Mouse (Mus musculus) E14TG2a.4 (cell line): Measurements from ENCODE around the gene Dhfr.
A peak's percentile ranks its signal among the peaks of the same experiment; 100 is the strongest.

ENCODE experiments used
- H3K27me3 ChIP-seq: 2 replicates; pipeline ENCODE4 v1.6.1; 2014; ENCODE audit warnings: low read length, control low read depth; ENCODE audit not compliant: insufficient read depth
- H3K36me3 ChIP-seq: 2 replicates; pipeline ENCODE4 v1.6.1; 2014; ENCODE audit warnings: low read length, control low read depth; ENCODE audit not compliant: insufficient read depth
- H3K4me1 ChIP-seq: replicated peaks from 2 replicates; pipeline ENCODE4 v1.6.1; 2014; ENCODE audit warnings: low read depth, low read length, control low read depth
- H3K4me3 ChIP-seq: replicated peaks from 2 replicates; pipeline ENCODE4 v1.5.1; 2014; ENCODE audit warnings: mild to moderate bottlenecking, low read length
- H3K9me3 ChIP-seq: 2 replicates; pipeline ENCODE4 v1.6.1; 2014; ENCODE audit warnings: low read length, control low read depth
- CTCF ChIP-seq: conservative IDR thresholded peaks from 2 replicates; pipeline ENCODE4 v1.5.1; 2014; ENCODE audit warnings: low read length
- NANOG ChIP-seq: IDR thresholded peaks from 2 replicates; pipeline ENCODE4 v1.6.1; 2014; ENCODE audit warnings: borderline replicate concordance, low read length, mixed read lengths
- POU5F1 ChIP-seq: IDR thresholded peaks from 2 replicates; pipeline ENCODE4 v1.6.1; 2014; ENCODE audit warnings: low read length, borderline replicate concordance

Gene Dhfr

DNA sequence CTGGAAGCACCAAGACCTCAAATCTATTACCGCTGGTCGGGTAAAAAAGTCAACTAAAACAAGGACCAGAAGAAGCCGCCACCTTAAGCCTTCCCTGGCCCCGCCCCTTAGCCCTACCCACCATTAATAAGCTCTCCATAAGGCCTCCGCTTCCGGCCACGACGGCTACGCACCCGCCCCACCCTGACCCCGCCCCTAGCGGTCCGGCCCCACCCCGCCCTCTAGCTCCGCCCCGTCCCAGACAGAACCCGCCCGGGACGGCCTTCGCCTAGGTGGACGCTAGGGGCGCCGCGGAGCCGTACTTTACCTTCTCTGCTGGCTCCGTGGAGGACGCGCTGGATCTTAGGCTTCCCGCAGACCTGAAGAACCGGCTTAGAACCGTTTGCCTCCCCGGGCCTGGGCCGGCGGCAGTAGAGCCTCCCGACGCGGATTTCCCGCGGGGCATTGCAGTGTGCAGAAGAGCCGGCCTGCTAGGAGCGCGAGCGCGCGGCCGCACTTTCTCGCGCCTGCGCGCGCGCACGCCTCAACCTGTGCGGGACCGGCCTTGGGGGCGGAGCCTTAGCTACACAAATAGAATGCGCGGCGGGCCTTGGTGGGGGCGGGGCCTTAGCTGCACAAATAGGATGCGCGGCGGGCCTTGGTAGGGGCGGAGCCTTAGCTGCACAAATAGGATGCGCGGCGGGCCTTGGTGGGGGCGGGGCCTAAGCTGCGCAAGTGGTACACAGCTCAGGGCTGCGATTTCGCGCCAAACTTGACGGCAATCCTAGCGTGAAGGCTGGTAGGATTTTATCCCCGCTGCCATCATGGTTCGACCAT is at the start of gene Dhfr, which contains the start of gene Msh3:
TSS of gene Dhfr (plus strand) at position 271 of the 816 bp plus-strand sequence.
TSS of gene Msh3 (minus strand) at position 548 of the 816 bp plus-strand sequence.
- no peaks in the 10 kb centered on the region for H3K27me3 ChIP-seq

GRCm38 (mm10) chr13:92305680-92306079 is 48.8 kb upstream of the Dhfr start, which contains the start of gene Gm20379:
Gm20379 (plus strand) TSS chr13:92305980.
- TF ChIP-seq CTCF: no peak
- no peak for TF ChIP-seq POU5F1
- TF ChIP-seq NANOG: no peak
- Histone ChIP-seq H3K4me1 (no peaks in the 10 kb centered on the region), H3K27me3 (no peaks in the 10 kb centered on the region)

More for the DNA sequence above, at the start of gene Dhfr, which contains the start of gene Msh3:
- Histone ChIP-seq H3K4me1 (peaks cover 25% of the 10 kb centered on the region), H3K36me3 (peaks cover 67% of the 10 kb centered on the region), H3K4me3 (peak within 1 kb of the TSS; percentile 93), H3K9me3 (no peaks in the 10 kb centered on the region)
- no peak for TF ChIP-seq POU5F1
- peak; percentile 36 for TF ChIP-seq CTCF

GRCm38 (mm10) chr13:92314613-92315012 is 39.9 kb upstream of the Dhfr start:
- peaks cover 64% of the 10 kb centered on the region for H3K36me3 ChIP-seq
- H3K27me3 ChIP-seq: no peaks in the 10 kb centered on the region
- TF ChIP-seq NANOG (no peak), POU5F1 (no peak), CTCF (no peak)
- no peak overlapping the region for H3K4me3 ChIP-seq
- H3K4me1 ChIP-seq: no peaks in the 10 kb centered on the region
- H3K9me3 ChIP-seq: no peaks in the 10 kb centered on the region

More at GRCm38 (mm10) chr13:92305680-92306079, 48.8 kb upstream of the Dhfr start, which contains the start of gene Gm20379:
- Histone ChIP-seq H3K36me3 (peaks cover 55% of the 10 kb centered on the region), H3K4me3 (no peak within 1 kb of the TSS), H3K9me3 (no peaks in the 10 kb centered on the region)

- Histone ChIP-seq H3K4me3 (no peak overlapping the region), H3K36me3 (peaks cover 54% of the 10 kb centered on the region), H3K27me3 (no peaks in the 10 kb centered on the region), H3K4me1 (peaks cover 7% of the 10 kb centered on the region), H3K9me3 (no peaks in the 10 kb centered on the region)
- TF ChIP-seq CTCF (no peak), POU5F1 (no peak), NANOG (no peak)
Observed at GRCm38 (mm10) chr13:92320770-92321169, 33.8 kb upstream of the Dhfr start.

GRCm38 (mm10) chr13:92326030-92326429 is 28.5 kb upstream of the Dhfr start:
- no peaks in the 10 kb centered on the region for H3K27me3 ChIP-seq
- H3K4me3 ChIP-seq: no peak overlapping the region
- peaks cover 14% of the 10 kb centered on the region for H3K4me1 ChIP-seq
- TF ChIP-seq NANOG: no peak
- no peaks in the 10 kb centered on the region for H3K9me3 ChIP-seq
- H3K36me3 ChIP-seq: peaks cover 49% of the 10 kb centered on the region

GRCm38 (mm10) chr13:92328000-92328399 is 26.5 kb upstream of the Dhfr start:
- TF ChIP-seq CTCF: no peak
- no peak for TF ChIP-seq NANOG
- TF ChIP-seq POU5F1: no peak
- H3K9me3 ChIP-seq: no peaks in the 10 kb centered on the region
- peaks cover 39% of the 10 kb centered on the region for H3K36me3 ChIP-seq
- no peak overlapping the region for H3K4me3 ChIP-seq
- no peaks in the 10 kb centered on the region for H3K27me3 ChIP-seq
- H3K4me1 ChIP-seq: peaks cover 26% of the 10 kb centered on the region

DNA sequence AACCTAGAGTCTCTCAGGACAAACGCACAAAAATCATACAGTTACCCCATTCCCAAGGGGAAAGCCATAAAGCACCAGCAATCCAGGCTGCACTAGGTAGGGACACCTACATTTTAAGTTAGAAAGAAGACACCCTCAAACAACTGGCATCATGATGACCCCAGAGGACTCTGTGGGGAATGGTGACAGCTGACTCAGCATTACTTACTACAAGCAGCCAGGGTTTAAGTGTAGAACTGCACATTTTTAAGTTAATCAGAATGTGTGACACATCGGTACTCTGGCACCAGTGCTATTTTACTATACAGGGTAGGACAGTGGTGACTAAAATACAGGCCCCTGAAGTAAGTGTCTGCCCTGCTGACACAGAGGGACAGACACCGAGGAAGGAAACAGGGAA is 23.9 kb upstream of the Dhfr start:
- Histone ChIP-seq H3K9me3 (no peaks in the 10 kb centered on the region), H3K4me3 (no peak overlapping the region), H3K27me3 (no peaks in the 10 kb centered on the region), H3K4me1 (peaks cover 35% of the 10 kb centered on the region), H3K36me3 (peaks cover 43% of the 10 kb centered on the region)
- TF ChIP-seq POU5F1 (no peak), NANOG (no peak), CTCF (no peak)

DNA sequence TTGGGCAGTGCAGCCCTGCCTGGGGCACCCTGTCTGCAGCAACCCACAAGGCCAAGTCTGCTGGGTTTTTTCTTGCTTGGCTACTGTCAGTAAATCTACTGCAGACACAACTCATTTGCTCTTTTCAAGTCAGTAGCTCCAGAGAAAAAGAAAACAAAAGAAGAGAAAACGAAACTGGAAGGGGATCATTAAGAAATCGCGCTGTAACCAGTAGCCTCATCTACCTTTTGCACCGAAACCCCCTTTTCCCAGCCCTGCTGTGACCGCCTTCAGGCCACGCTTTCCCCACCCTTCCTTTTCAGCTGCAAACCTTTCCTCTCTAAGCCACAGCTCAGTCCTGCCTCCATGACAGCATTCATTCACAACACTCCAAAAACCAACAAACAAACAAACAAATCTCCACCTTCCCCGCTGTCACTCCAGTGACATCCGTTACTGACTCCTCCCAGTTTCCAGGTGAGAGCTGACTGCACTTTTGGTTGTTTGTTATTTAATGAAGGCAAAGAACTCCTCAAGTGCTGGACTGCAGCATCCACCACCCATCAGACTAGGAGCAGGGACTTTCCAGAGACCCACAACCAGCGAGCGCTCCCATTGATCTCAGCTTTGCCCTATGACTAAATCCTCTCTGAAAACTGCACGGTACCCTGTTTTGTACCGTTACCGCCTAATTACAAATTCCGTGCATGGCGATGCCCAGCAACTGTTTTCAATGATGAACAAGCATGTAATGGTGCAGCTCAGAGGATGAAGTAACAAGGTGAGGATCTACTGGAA is 22.2 kb upstream of the Dhfr start:
- Histone ChIP-seq H3K4me1 (peaks cover 29% of the 10 kb centered on the region), H3K4me3 (0 out of 2 replicates have a peak overlapping the region, but pooled peaks have one; percentile 11), H3K36me3 (peaks cover 45% of the 10 kb centered on the region), H3K27me3 (no peaks in the 10 kb centered on the region), H3K9me3 (no peaks in the 10 kb centered on the region)
- no peak for TF ChIP-seq CTCF
- TF ChIP-seq POU5F1: no peak
- TF ChIP-seq NANOG: no peak
